Mouse (Mus musculus) lung, embryonic 16.5 days (tissue): Measurements from ENCODE around the gene Atp1b1. TPM values are rescaled to one million over a fixed set of nuclear protein-coding genes. Genes with fewer than 3 reads are reported as not detected.

Experiments
- ATAC-seq: fragments of 200-750 bp; cut with Nextera tagmentation; 2 replicates; pipeline ENCODE4 v1.8.0; 2017; ENCODE audit warnings: low read depth, mild to moderate bottlenecking, moderate library complexity
- H3K27ac ChIP-seq: fragments of 300-500 bp; sonication (generic); 2 replicates; pipeline ENCODE4 v1.5.1; 2014; ENCODE audit warnings: mild to moderate bottlenecking, control low read depth, low read length
- H3K27me3 ChIP-seq: fragments of 300-500 bp; sonication (generic); 2 replicates; pipeline ENCODE4 v1.6.1; 2014; ENCODE audit warnings: low read depth, low read length, mixed read lengths; ENCODE audit not compliant: control insufficient read depth, insufficient read depth
- H3K36me3 ChIP-seq: fragments of 300-500 bp; sonication (generic); 2 replicates; pipeline ENCODE4 v1.6.1; 2014; ENCODE audit warnings: low read length; ENCODE audit not compliant: control insufficient read depth, insufficient read depth
- H3K4me1 ChIP-seq: fragments of 300-500 bp; sonication (generic); replicated peaks from 2 replicates; pipeline ENCODE4 v1.6.1; 2014; ENCODE audit warnings: low read length, mixed read lengths; ENCODE audit not compliant: control insufficient read depth, insufficient read depth
- H3K4me2 ChIP-seq: fragments of 300-500 bp; sonication (generic); 2 replicates; pipeline ENCODE4 v1.6.1; 2014; ENCODE audit warnings: low read depth, low read length, control low read depth
- H3K4me3 ChIP-seq: fragments of 300-500 bp; sonication (generic); 2 replicates; pipeline ENCODE4 v1.5.1; 2014; ENCODE audit warnings: mild to moderate bottlenecking, low read length, control low read depth
- H3K9ac ChIP-seq: fragments of 300-500 bp; sonication (generic); 2 replicates; pipeline ENCODE4 v1.6.1; 2014; ENCODE audit warnings: low read length, control low read depth
- H3K9me3 ChIP-seq: fragments of 300-500 bp; sonication (generic); 2 replicates; pipeline ENCODE4 v1.6.1; 2016; ENCODE audit warnings: low read length; ENCODE audit not compliant: control insufficient read depth
- WGBS: fragments of 180-500 bp; shearing (Covaris S2); extraction: QIAGEN DNeasy Blood & Tissue Kit; methylation state at CpG from one replicate; pipeline ENCODE4 v1.1.7; 2014; 5-methylcytosine and 5-hydroxymethylcytosine counted together
- polyA plus RNA-seq: library from polyadenylated mRNA; unstranded; fragments of >200 nt; fragmentation: Nextera tagmentation; extraction: Ambion mirVana; gene quantifications from 2 replicates; pipeline ENCODE4 v1.2.1, GENCODE M21; 2015

The Atp1b1 gene
- polyA plus RNA-seq, 1 experiment from 2014 or later, result 135 TPM

- Histone ChIP-seq H3K27me3 (no peaks in the 10 kb centered on the region), H3K9me3 (no peaks in the 10 kb centered on the region), H3K36me3 (no peaks in the 10 kb centered on the region), H3K9ac (no peak overlapping the region), H3K4me1 (no peaks in the 10 kb centered on the region), H3K4me2 (no peak overlapping the region), H3K27ac (no peak overlapping the region), H3K4me3 (no peak overlapping the region)
- ATAC-seq, result no peak
Measured at GRCm38 (mm10) chr1:164483728-164484127, 25.6 kb upstream of the Atp1b1 start.

GRCm38 (mm10) chr1:164482833-164483232 is 24.7 kb upstream of the Atp1b1 start:
- ATAC-seq, result no peak
- Histone ChIP-seq H3K4me2 (no peak overlapping the region), H3K36me3 (no peaks in the 10 kb centered on the region), H3K27ac (no peak overlapping the region), H3K4me3 (no peak overlapping the region), H3K4me1 (no peaks in the 10 kb centered on the region), H3K27me3 (no peaks in the 10 kb centered on the region), H3K9me3 (no peaks in the 10 kb centered on the region), H3K9ac (no peak overlapping the region)
- WGBS, result 86% methylated on average over 3 of the region's 3 CpGs

- Histone ChIP-seq H3K4me2 (no peak overlapping the region), H3K27me3 (no peaks in the 10 kb centered on the region), H3K4me1 (no peaks in the 10 kb centered on the region), H3K9me3 (no peaks in the 10 kb centered on the region), H3K36me3 (no peaks in the 10 kb centered on the region), H3K4me3 (no peak overlapping the region), H3K27ac (no peak overlapping the region), H3K9ac (no peak overlapping the region)
- 37% methylated on average over 9 of the region's 9 CpGs for WGBS
- ATAC-seq, result no peak
Measured at GRCm38 (mm10) chr1:164481645-164482354, 23.6 kb upstream of the Atp1b1 start.

GRCm38 (mm10) chr1:164480755-164481644 is 22.8 kb upstream of the Atp1b1 start:
- Histone ChIP-seq H3K4me1 (no peaks in the 10 kb centered on the region), H3K36me3 (no peaks in the 10 kb centered on the region), H3K4me2 (no peak overlapping the region), H3K4me3 (no peak overlapping the region), H3K9me3 (no peaks in the 10 kb centered on the region), H3K9ac (no peak overlapping the region), H3K27ac (no peak overlapping the region), H3K27me3 (no peaks in the 10 kb centered on the region)
- 74% methylated on average over 5 of the region's 5 CpGs for WGBS
- ATAC-seq, result no peak

GRCm38 (mm10) chr1:164475895-164476294 is 17.7 kb upstream of the Atp1b1 start:
- Histone ChIP-seq H3K4me1 (no peaks in the 10 kb centered on the region), H3K27ac (no peak overlapping the region), H3K9me3 (no peaks in the 10 kb centered on the region), H3K36me3 (no peaks in the 10 kb centered on the region), H3K4me2 (no peak overlapping the region), H3K27me3 (no peaks in the 10 kb centered on the region), H3K4me3 (no peak overlapping the region), H3K9ac (no peak overlapping the region)
- no peak for ATAC-seq
- 74% methylated on average over 4 of the region's 4 CpGs for WGBS

GRCm38 (mm10) chr1:164474778-164475511 is 16.8 kb upstream of the Atp1b1 start:
- H3K27me3 ChIP-seq, result no peaks in the 10 kb centered on the region
- H3K4me2 ChIP-seq, result no peak overlapping the region
- ATAC-seq, result no peak
- H3K9ac ChIP-seq, result no peak overlapping the region
- H3K27ac ChIP-seq, result no peak overlapping the region
- WGBS, result 27% methylated on average over 7 of the region's 7 CpGs
- no peaks in the 10 kb centered on the region for H3K36me3 ChIP-seq
- H3K9me3 ChIP-seq, result no peaks in the 10 kb centered on the region
- H3K4me1 ChIP-seq, result no peaks in the 10 kb centered on the region
- no peak overlapping the region for H3K4me3 ChIP-seq

- no peak overlapping the region for H3K4me3 ChIP-seq
- H3K27me3 ChIP-seq, result no peaks in the 10 kb centered on the region
- no peak overlapping the region for H3K4me2 ChIP-seq
- H3K36me3 ChIP-seq, result no peaks in the 10 kb centered on the region
- no peaks in the 10 kb centered on the region for H3K4me1 ChIP-seq
- no peaks in the 10 kb centered on the region for H3K9me3 ChIP-seq
- no peak overlapping the region for H3K9ac ChIP-seq
- 51% methylated on average over 6 of the region's 6 CpGs for WGBS
- H3K27ac ChIP-seq, result no peak overlapping the region
- no peak for ATAC-seq
Measured at GRCm38 (mm10) chr1:164474310-164474709, 16.2 kb upstream of the Atp1b1 start.

GRCm38 (mm10) chr1:164473398-164473797 is 15.2 kb upstream of the Atp1b1 start:
- no peaks in the 10 kb centered on the region for H3K9me3 ChIP-seq
- ATAC-seq, result no peak
- WGBS, result 79% methylated on average over 7 of the region's 7 CpGs

GRCm38 (mm10) chr1:164471632-164472031 is 13.5 kb upstream of the Atp1b1 start:
- Histone ChIP-seq H3K27ac (no peak overlapping the region), H3K4me2 (no peak overlapping the region), H3K9me3 (no peaks in the 10 kb centered on the region), H3K4me3 (no peak overlapping the region), H3K36me3 (no peaks in the 10 kb centered on the region), H3K27me3 (no peaks in the 10 kb centered on the region), H3K4me1 (no peaks in the 10 kb centered on the region), H3K9ac (no peak overlapping the region)
- no peak for ATAC-seq
- WGBS, result 88% methylated on average over 5 of the region's 5 CpGs

More at GRCm38 (mm10) chr1:164473398-164473797, 15.2 kb upstream of the Atp1b1 start:
- Histone ChIP-seq H3K9ac (no peak overlapping the region), H3K27ac (no peak overlapping the region), H3K4me2 (no peak overlapping the region), H3K4me3 (no peak overlapping the region), H3K36me3 (no peaks in the 10 kb centered on the region), H3K4me1 (no peaks in the 10 kb centered on the region), H3K27me3 (no peaks in the 10 kb centered on the region)
